Mouse (Mus musculus) forebrain, embryonic 10.5 days (tissue): ENCODE measurements at regions not wholly inside any gene's neighbourhood (a gene's known extent, or its start where the extent isn't known, plus 50 kb on each side); places are given as distances from the start of the nearest gene placed in this dataset.

Experiments
- DNase-seq: peaks from one replicate; pipeline ENCODE4 v3.0.0-alpha.2; 2017; ENCODE audit warnings: low spot score; ENCODE audit errors: extremely low spot score
- H3K27ac ChIP-seq: fragments of 300-500 bp; sonication (generic); 2 replicates; pipeline ENCODE4 v1.5.1; 2016; ENCODE audit warnings: mild to moderate bottlenecking
- H3K27me3 ChIP-seq: fragments of 300-500 bp; sonication (generic); 2 replicates; pipeline ENCODE4 v1.6.1; 2016; ENCODE audit warnings: mild to moderate bottlenecking; ENCODE audit not compliant: poor library complexity, severe bottlenecking
- H3K36me3 ChIP-seq: fragments of 300-500 bp; sonication (generic); replicated peaks from 2 replicates; pipeline ENCODE4 v1.6.1; 2016; ENCODE audit warnings: mild to moderate bottlenecking, moderate library complexity
- H3K4me1 ChIP-seq: fragments of 300-500 bp; sonication (generic); 2 replicates; pipeline ENCODE4 v1.6.1; 2016
- H3K4me3 ChIP-seq: fragments of 300-500 bp; sonication (generic); 2 replicates; pipeline ENCODE4 v1.5.1; 2016; ENCODE audit warnings: mild to moderate bottlenecking, moderate library complexity
- H3K9me3 ChIP-seq: fragments of 300-500 bp; sonication (generic); 2 replicates; pipeline ENCODE4 v1.6.1; 2016; ENCODE audit warnings: mild to moderate bottlenecking, moderate library complexity
- WGBS: fragments of 180-500 bp; shearing (Covaris S2); methylation state at CpG from one replicate; pipeline ENCODE4 v1.1.7; 2016; 5-methylcytosine and 5-hydroxymethylcytosine counted together

- Histone ChIP-seq H3K27ac (no peak overlapping the region), H3K4me1 (peaks cover 8% of the 10 kb centered on the region), H3K9me3 (peaks cover 11% of the 10 kb centered on the region), H3K27me3 (no peaks in the 10 kb centered on the region), H3K4me3 (no peak overlapping the region), H3K36me3 (no peaks in the 10 kb centered on the region)
- DNase-seq, result no peak
- WGBS, result 83% methylated on average over 6 of the region's 6 CpGs
Measured at GRCm38 (mm10) chr7:118295855-118296254, 52.4 kb upstream of the Smg1 start.

- H3K9me3 ChIP-seq, result peaks cover 11% of the 10 kb centered on the region
- H3K27me3 ChIP-seq, result no peaks in the 10 kb centered on the region
- no peak for DNase-seq
- 80% methylated on average over 11 of the region's 11 CpGs for WGBS
- no peak overlapping the region for H3K27ac ChIP-seq
- no peaks in the 10 kb centered on the region for H3K36me3 ChIP-seq
- H3K4me1 ChIP-seq, result peaks cover 8% of the 10 kb centered on the region
- no peak overlapping the region for H3K4me3 ChIP-seq
Measured at GRCm38 (mm10) chr7:118295275-118295674, 51.8 kb upstream of the Smg1 start.

DNA sequence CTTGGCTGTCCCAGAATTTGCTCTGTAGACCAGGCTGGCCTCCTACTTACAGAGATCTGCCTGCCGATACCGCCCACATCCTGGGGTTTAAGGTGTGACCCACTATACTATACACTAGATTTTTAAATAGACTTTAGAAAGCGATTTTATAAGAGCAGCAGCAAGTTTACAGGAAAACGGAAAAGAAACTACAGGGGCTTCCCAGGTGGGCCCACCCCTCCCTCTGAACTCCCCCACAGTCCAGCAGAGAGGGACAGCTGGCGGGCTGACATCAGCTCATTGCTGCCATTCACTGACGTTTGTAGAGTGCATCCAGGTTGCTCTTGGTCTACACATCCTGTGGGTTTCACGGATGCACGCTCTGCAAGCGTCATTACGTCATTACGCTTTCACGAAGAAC lies 51.2 kb upstream of the Smg1 start:
- 93% methylated on average over 12 of the region's 12 CpGs for WGBS
- Histone ChIP-seq H3K36me3 (no peaks in the 10 kb centered on the region), H3K9me3 (peaks cover 11% of the 10 kb centered on the region), H3K27ac (no peak overlapping the region), H3K4me1 (peaks cover 8% of the 10 kb centered on the region), H3K4me3 (no peak overlapping the region), H3K27me3 (no peaks in the 10 kb centered on the region)
- DNase-seq, result no peak
